Mouse (Mus musculus) urinary bladder, postnatal 14 days (tissue): ENCODE results near the gene Pitx1.

ENCODE experiments used
- DNase-seq: peaks from one replicate; pipeline ENCODE4 v3.0.0; 2021; ENCODE audit warnings: low spot score

Pitx1 gene

DNA sequence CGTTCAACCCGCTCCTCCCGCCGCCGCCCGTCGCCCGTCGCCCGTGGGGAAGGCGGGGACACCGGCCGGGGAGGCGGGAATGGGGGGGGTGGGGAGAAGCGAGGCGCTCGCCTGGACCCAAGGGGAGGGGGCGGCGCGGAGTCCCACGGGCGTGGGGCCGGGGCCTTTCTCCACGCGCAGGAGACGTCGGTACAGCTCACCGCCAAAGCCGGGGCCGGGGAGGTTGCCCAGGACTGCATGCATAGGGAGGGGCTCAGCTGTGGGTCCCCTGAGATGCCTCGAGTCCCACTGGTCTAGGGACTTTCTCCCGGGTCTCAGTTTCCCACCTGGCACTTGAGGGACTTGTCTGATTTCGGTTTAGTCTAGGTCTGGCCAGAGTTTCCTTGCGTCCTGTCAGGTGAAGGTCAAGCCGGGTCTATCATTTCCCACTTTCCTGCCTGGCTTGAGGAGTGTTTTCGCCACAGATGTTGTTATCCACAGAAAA lies at the start of gene Pitx1:
TSS of gene Pitx1 (minus strand) at position 51 of the 484 bp plus-strand sequence.
- no peak for DNase-seq

DNA sequence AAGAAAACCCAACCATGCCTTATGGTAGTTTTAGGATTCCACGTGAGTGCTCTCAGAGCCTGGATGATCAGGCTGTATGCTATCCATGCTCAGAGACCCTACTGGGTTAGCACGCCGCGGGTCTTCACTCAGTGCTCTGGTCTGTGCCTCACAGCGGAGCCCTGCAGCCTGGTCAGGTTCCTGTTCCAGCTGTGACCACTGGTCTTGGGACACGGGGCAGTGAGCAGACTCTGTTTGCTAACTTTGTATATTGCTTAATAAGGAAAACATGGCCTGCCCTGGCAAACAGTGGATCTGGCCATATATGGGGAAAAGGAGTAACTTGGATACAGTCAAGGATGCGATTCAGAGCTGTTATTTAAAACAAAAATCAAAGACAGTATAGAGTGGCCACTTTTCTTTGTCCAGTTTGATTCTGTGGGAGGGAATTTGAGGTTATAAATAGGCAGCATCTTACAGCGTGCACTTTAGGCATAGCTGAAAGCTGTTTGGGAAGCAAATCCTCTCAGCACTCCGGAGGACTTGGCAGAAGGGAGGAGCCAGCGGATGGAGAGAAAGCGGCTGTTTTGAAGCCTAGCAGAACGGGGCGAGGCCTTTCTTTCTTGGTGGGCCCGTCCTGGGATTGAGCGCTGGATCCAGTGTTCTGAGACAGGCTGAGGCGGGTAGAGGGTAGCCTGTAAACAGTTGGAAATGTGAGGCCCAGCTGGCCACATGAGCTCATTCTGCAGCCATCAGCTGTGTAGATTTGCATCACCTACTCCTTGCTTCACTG lies 45.6 kb upstream of the Pitx1 start:
- DNase-seq: peak; percentile 59

DNA sequence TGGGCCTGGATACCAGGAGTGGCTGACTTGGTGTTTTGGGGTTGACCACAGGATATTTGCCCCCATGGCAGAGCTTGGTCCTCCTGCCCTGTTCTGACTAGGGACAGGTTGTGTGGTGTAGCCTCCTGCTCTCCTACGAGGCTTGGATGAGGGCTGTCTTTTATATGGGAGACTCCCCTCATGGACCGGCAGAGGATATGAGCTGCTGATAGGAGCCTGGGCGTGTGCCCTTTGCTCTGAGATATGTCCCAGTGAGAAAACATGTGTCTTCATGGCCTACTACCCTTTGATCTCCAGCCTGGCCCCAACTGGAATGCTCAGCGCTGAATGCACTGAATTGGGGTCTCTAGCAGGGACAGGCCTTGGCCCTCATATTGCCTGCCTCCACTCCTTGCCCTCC lies 42.4 kb upstream of the Pitx1 start:
- no peak for DNase-seq

DNA sequence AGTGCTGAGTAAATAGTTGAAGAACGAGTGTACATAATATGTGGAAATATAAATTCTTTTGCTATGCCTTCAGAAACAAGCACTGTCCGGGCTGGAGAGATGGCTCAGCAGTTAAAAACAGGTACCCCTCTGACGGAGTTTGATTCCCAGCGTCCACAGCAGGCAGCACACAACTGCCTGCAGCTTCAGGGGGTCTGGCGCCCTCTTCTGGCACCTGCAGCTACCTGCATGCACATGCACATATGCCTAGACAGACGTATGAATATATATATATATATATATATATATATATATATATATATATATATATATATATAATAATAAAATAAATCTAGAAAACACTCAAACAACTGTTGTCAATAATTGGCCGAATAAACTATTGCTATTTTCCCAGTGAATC lies 35.4 kb upstream of the Pitx1 start:
- DNase-seq: no peak

DNA sequence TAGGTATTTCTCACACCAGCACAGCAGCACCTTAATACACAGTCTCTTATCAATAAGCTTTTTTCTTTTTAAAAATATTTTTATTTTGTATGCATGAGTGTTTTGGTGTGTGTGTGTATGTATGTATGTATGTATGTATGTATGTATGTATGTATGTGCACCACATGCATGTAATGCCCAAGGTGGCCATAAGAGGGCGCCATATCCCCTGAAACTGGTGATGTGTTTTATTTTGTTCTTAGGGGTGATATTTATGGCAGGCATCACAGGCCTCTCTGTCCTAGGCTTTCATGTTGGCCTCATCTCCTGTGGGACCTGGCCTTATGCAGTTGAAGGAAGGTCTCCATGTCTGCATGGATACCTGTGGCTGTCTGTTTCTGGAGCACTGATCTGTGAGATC lies 34.0 kb upstream of the Pitx1 start:
- no peak for DNase-seq

DNA sequence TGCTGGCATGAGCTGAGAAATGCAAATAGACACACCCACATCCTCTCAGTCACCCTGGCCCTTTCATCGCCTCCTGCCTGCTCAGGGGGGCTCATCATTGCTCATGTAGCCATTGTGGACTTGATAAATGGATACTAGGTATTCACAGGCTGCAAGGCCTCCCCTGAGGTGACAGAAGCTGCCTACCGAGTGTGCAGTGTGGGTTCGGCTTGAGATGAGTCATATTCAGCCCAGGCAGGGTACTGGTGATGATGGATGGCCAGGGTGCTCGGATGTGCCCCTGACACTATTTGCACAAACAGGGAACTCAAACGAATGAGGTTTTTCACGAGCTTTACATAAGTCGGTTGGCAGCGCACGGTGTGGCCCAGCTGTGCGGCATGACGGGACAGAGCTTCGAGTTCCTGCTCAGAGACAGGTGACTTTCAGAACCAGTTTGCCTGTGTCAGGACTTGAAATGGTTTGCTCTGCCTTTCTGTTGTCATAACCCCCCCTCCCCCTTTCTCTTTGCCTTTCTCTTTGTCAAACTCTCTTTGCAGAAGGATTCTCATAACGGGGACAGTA lies 31.6 kb upstream of the Pitx1 start:
- no peak for DNase-seq

DNA sequence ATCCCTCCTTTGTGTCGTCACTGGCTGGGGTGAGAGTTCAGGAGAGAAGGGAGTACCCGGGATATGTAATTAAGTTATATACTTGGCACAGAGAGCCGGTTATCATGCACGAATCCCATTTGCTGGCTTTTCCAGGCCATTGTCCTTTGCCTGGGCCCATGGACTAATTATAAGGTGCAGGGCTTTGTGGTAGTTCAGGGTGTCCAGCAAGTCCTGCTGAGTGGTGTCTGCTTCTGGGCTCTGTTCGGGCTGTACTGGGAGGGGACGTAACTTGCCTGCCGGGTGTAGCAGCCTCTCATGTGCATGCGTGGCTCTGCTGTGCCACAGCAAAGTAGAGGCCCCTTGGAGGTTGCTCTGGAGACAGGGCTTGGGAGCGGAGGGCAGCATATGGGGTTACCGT lies 24.5 kb upstream of the Pitx1 start:
- no peak for DNase-seq

DNA sequence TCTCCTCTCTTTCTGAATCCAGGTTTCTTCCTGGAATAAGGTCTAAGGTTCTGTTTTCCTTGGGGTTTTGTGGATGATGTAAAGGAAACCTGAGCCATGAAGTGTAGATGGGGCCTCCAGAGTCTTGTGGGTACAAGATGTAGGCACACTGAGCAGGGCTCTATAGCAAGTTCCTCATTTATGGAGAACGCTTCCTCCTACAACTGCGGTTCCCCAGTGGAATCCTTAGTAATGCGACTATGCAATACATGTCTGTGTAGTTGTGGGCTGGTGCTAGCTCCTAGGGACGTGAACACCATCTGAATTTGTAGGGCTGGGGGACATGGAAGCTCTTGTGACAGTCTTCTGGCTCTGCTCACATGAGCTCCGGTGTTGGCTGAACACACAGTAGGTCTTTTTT lies 22.5 kb upstream of the Pitx1 start:
- no peak for DNase-seq

DNA sequence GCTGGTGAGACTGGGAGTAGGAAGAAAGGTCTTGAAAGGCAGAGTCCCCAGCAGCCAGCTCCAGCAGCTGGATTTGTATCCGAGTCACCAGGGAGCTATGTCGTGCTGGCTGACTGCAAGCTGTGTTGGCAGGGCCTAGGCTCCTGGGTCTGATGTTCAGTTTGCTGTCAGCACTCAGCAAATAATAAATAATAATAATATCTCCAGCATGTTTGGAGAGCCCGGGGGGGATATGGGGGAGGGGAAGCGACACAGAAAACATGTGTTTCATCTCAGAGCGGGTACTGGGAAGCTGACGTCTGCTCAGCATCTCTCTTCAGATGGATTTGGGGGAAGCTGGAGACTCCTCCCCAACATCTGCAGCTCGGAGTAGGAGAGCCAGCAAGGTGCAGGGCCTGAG lies 19.8 kb upstream of the Pitx1 start:
- DNase-seq: peak; percentile 47

DNA sequence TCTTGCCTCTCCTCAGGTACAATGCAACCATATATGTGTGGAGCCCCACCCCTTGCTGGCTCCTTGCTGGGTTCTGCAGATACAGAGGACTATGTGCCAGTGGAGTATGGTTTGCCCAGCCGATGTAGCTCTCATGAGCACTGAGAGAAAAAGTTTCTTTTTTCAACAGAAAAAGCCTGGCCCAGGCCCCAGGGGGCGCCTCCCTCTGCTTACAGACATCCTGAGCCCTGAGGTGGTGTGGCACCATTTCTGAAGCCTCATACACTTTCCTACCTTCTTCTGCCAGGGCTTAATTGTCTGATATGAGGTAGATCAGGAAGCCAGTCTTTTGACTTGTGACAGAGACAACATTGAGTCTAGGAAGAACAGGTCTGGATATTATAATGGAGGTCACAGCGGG lies 16.2 kb upstream of the Pitx1 start:
- no peak for DNase-seq

DNA sequence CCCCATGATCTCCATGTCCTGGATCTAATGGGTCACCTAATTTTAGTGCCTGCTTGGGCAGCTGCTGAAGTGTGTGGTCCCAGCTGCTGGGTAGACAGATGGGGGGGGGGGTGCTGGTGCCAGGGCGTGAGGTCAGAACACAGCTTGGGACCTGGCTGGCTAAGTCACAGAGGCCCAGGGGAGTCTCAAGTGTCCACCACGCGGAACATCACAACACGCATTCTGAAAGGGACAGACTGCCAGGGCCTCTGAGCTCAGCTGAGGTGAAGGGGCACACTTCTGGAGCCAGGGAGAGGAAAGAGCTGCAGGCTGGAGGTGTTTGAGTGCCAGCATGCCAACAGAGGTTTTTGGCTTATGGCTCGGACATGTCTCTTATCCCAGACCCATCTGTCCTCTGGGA lies 14.7 kb upstream of the Pitx1 start:
- no peak for DNase-seq

DNA sequence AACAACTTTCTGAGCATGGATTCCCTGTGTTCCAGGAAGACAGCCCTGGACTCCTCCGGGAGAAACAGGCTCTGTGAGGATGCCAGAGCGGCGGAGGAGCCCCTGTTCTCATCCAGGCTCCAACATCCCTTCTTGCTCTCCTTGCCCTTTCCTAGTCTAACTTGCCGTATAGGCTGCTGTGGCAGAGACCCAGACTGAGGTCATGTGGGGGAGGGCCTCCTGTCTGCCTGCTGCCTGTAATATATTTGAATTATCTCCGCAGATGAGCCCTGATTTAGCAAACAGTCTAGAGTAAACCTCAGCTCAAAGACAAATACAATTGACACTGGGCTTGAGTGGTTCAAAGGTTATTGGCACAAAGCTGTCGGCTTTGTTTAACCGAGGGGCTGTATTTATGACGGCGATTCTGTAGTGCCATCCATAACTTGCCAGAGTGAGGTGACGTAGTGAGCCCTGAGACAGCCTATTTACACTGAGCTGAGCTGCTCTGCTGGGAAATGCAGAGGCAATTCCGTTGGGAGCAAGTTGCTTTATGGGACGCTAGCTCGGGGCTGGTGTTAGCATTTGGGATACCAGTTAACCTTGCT lies 12.7 kb upstream of the Pitx1 start:
- no peak for DNase-seq

DNA sequence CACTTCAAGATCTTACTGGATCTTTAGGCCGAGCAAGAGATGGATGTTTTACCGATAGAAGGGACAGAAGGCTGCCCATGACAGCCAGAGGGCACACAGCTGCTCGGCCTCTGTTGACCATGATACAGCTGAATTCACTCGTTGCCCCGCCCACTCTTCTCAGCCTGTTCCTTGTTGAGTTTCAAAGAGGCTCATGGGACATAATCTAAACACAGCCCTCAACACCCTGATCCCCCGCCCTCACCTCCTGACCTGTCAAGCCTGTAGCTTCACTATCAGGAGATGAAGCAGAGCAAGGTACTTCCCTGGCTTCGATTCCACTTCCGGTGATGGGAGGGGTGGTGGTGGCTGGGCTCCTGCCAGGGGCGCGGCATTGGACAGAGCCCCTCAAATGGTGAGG lies 11.8 kb upstream of the Pitx1 start:
- DNase-seq: peak; percentile 41

DNA sequence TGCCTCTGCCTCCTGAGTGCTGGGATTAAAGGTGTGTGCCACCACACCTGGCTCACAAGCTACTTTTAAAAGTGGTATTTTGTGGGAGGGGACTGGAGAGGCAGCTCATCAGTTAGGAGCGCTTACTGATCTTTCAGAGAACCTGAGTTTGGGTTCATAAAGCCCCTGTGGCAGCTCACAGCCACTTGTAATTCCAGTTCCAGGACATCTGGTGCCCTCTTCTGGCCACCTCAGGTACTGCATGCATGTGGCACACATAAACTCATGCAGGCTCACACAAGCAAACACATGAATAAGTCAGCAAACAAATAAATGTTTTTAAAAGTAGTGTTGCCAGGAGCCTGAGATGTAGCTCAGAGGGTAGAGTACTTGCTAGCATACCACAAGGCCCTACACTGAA lies 7.7 kb upstream of the Pitx1 start:
- DNase-seq: no peak

DNA sequence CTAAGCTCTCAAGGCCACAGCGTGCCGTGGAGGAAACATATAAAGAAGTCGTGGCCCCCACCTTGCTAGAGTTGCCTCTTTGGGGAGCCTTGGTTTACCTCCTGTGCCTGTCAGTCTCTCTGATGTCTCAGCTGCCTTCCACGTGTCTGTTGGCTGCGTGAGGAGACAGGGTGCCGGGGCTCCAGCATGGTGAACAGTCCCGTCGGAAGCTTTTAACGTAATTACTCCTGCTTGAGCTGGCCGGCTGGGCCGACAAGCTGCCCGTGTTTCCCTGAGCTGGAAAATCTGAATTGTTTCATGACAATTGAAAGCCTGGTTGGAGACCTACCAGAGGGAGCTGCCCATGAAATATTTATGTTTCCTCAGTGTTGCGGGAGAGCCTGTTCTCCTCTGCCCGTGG lies 4.2 kb upstream of the Pitx1 start:
- DNase-seq: no peak

DNA sequence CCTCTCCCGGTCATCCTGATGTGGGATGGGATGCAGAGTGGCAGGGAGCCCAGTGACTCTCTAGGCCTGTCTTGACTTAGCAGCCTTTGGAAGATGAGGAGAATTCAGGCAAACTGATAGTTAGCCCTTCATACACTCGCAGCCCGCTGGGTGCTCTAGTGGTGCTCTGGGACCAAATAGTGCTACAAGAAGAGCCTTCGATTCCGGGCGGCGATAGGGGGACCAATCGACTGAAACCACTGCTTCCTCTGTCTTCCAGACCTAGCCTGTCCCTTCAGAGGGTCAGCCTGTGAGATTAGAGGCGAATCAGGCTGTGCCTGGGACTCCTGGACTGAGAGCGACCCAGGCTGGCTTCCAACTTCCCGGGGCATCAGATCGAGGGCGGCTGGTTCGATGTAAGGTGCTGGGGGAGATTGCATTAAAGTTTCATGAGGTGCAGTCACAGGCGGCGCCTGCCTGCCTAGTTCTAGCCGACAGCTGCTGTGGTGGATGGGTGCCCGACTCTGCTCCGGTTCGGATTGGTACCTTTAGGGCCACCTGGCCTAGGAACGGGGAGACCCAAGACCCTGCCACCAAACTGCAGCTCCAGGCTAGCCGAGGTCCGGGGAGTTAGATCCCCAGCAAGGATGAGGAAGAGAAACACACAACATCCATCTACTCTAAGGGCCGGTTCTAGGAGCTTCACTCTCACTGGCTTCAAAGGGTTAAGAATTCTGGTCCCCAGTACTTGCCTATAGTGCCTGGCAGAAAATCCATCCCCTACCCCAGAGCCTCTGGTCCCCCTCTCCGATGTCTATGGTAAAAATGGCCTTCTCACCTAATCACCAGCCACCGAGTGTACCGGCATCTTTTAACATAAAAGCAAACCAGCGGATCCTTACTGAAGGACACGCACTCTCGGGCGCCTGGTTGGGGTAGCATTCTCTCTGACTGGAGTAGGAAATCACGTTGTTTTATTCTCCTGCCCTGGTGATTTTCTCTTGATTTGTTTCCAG lies 1.1 kb upstream of the Pitx1 start:
- DNase-seq: no peak

DNA sequence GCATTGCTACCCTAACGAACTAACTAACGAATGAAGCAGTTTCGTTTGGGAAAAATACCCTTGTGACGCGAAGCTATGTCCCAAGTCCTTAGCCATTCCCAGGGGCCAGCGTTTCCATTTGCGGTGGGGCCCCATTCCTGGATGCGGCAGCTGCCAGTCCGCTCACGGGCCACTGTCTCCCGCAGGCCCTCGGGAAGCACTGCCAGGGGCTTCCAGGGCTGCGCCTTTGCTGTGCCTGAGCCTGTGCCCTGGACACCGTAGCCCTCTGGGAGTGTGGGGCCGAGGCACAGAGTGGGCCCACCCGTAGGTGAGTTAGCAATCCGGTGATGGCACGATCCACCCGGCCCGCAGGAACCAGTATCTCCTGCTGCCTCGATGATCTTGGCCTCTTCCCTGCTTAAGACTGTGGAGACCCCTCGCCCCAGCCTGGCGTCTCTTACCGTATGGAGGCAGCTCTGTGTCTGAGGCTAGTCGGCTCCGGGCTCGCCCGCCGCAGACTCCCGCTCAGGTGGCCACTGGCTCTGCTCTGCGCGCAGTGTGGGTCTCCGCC lies 369 bp downstream of the Pitx1 start:
- no peak for DNase-seq

DNA sequence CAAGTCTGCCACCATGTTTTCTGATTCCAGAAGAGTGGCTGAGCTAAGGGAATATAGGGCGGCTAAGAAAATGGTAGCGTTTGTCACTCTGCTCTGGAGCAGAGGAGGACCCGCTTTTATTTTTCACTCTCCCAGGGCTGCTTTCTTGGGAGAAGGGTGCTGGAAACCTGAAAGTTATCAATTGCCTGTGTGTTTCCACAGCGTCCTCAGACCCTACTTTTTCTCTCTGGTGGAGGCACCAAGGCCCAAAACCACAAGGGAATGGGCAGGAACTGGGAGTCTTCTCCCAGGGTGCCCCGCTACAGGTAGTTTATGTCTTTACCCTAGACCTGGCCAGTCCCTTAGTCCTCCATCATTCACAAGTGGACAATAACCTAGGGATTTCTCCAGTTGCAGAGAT lies 1.3 kb downstream of the Pitx1 start:
- DNase-seq: no peak

DNA sequence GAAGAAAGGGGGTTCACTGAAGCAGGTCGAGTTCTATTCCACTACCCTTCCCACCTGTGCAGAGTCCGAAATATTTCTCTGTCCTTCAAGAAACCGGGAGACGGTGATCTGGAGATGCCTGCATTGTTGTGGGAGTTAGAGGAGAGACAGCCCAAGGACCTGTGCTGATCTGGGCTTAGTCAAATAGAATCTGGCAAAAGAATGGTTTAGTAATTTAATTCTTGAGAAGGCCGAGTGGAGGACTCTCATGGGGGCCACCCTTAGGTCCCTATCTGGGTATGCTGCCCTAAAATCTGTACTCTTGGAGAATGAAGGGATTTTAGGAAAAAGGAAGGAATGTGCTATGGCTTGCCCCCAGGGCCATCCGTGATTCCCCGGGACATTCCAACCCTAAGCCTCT lies 2.1 kb downstream of the Pitx1 start:
- no peak for DNase-seq

DNA sequence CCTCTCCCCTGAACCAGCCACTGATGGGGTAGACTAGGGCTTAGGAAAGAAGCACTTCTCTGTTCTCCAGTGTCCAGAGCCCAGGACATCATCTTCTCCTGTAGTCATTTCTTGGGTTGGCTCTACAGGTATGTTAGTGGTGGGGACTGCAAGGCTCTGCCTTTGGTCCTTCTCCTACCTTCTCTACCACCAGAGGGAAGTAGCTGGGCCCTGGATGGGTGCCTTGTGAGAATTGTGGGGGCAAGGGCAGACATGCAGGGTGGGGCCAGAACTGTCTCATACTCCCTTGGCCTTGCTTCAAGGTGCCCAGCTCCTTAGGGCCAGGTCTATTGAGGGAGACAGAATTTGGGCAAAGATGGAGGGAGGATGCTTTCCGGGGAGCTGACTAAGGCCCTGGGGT lies 3.4 kb downstream of the Pitx1 start:
- DNase-seq: no peak

DNA sequence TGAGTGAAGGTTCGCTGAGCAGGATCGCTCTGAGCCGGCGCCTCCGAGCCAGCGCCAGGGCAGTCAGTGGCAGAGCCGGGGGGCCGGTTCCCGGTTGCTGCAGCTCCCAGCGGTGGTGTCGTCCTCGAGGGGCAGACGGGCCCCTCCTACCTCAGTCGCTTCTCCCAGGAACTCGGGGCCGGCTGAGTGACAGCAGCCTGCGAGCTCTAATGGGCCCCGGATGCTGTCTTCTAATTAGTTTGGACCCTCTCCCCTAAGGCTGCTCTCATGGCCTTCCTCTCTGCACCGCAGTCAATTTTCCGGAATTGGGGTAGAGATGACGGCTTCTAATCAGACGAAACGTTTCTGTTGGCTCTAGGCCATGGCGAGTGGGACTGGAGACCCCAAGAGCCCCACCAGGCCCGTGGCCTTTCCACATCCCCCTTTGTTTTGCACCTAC lies 4.3 kb downstream of the Pitx1 start:
- DNase-seq: no peak
